In the genomic region with DNA sequence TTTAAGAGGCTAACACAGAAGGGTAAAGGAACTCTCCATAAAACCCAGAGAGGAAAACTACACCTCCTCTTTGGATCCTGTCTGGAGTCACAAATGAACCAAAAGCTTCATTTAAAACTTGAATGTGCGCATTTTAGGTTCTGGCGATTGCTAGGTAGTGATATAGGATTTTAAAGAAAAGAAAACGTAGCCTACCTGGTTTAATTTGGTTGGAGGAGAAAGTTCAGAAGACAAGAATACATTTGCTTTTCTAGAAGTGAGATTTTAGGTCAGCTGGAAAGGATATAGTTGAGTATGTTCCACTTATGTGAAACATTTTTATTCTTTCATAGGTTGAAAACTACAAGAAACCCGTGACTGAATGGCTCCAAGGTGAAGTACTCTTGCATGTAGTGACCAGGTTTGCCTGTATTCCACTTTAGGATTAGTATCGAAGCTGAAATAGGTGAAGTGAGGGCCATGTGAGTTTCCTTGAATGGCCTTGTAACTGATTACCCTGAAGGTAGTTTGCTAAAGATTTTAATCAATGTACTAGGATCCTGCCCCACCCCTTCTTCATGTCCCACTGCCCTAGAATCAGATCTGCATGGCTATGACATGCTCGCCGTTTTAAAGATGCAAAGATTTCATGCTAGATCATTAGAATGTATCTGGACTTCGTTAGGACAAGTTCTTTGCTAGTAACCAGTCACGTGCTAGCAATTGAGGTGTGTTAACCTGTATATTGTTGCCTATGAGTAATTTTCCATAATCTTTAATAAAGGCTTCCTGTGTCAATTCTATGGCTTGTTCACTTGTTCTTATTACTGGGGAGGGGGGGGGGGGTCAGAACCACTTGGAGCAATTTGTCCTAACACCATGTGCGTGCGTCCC, we compare ENCODE assay signal across 8 mouse cellular contexts. TPM values are rescaled to one million over a fixed set of nuclear protein-coding genes. Genes with fewer than 3 reads are reported as not detected.
DNase-seq lines count a peak whose midpoint lies in the region; ATAC-seq and TF ChIP-seq lines count a peak whose summit lies in the region.

No protein-coding gene starts in this region.

- H3K4me1 ChIP-seq in heart, embryonic 10.5 days, result peaks cover 9% of the 10 kb centered on the region; the same call in 1 of the 2 replicates
- H3K4me1 ChIP-seq in forebrain, embryonic 13.5 days, result peaks cover 15% of the 10 kb centered on the region
- H3K4me1 ChIP-seq in liver, embryonic 15.5 days (replicated peaks), result peaks cover 25% of the 10 kb centered on the region

- no peaks in the 10 kb centered on the region for H3K27me3 ChIP-seq in heart, embryonic 10.5 days (ENCODE audit: insufficient read depth, poor library complexity, severe bottlenecking)
- no peaks in the 10 kb centered on the region for H3K27me3 ChIP-seq in C2C12 (ENCODE audit: control insufficient read depth, insufficient read depth, insufficient read length)
- no peaks in the 10 kb centered on the region for H3K27me3 ChIP-seq in forebrain, embryonic 13.5 days
- no peaks in the 10 kb centered on the region for H3K27me3 ChIP-seq in liver, embryonic 15.5 days

- peak overlapping the region; percentile 95 for H3K9ac ChIP-seq in forebrain, embryonic 13.5 days
- H3K9ac ChIP-seq in liver, embryonic 15.5 days, result peak overlapping the region; percentile 87

- DNase-seq in heart, embryonic 10.5 days (ENCODE audit: low spot score), result no peak
- DNase-seq in heart, postnatal 36 days, result no peak
- no peak for DNase-seq in thymus, adult 18-20 months
- DNase-seq in Muller cell, postnatal 12 days (ENCODE audit: inconsistent ontology term), result no peak
- DNase-seq in right cerebral cortex, postnatal 25 days, result no peak

- peaks cover 19% of the 10 kb centered on the region for H3K79me3 ChIP-seq in C2C12 (ENCODE audit: low read depth)

- H3K79me2 ChIP-seq in C2C12 (ENCODE audit: control insufficient read depth, insufficient read depth), result peaks cover 32% of the 10 kb centered on the region

- peaks cover 43% of the 10 kb centered on the region for H3K36me3 ChIP-seq in heart, embryonic 10.5 days
- peaks cover 44% of the 10 kb centered on the region for H3K36me3 ChIP-seq in C2C12 (ENCODE audit: control insufficient read depth, insufficient read depth)
- peaks cover 32% of the 10 kb centered on the region for H3K36me3 ChIP-seq in forebrain, embryonic 13.5 days (ENCODE audit: poor library complexity, severe bottlenecking)
- peaks cover 7% of the 10 kb centered on the region for H3K36me3 ChIP-seq in liver, embryonic 15.5 days (replicated peaks)

- peak overlapping the region; percentile 84 for H3K4me2 ChIP-seq in forebrain, embryonic 13.5 days
- peak overlapping the region; percentile 95 for H3K4me2 ChIP-seq in liver, embryonic 15.5 days

- peak overlapping the region; percentile 87 for H3ac ChIP-seq in C2C12 (ENCODE audit: control insufficient read depth, insufficient read length, low read depth)

- H3K9me3 ChIP-seq in heart, embryonic 10.5 days, result no peaks in the 10 kb centered on the region
- H3K9me3 ChIP-seq in forebrain, embryonic 13.5 days (replicated peaks), result no peaks in the 10 kb centered on the region
- H3K9me3 ChIP-seq in liver, embryonic 15.5 days (replicated peaks), result no peaks in the 10 kb centered on the region

- WGBS in heart, embryonic 10.5 days, result 21% methylated on average over 11 of the region's 11 CpGs
- 28% methylated on average over 11 of the region's 11 CpGs for WGBS in forebrain, embryonic 13.5 days
- 12% methylated on average over 11 of the region's 11 CpGs for WGBS in liver, embryonic 15.5 days (ENCODE audit: insufficient replicate concordance)

- H3K4me3 ChIP-seq in heart, embryonic 10.5 days, result peak overlapping the region; percentile 95
- H3K4me3 ChIP-seq in C2C12 (ENCODE audit: insufficient read depth, poor library complexity, severe bottlenecking), result peak overlapping the region; percentile 78
- peak overlapping the region; percentile 90 for H3K4me3 ChIP-seq in forebrain, embryonic 13.5 days
- H3K4me3 ChIP-seq in liver, embryonic 15.5 days (replicated peaks), result peak overlapping the region; percentile 85

- intact Hi-C loops in heart, postnatal 36 days (cut with DNase I), result loop anchor here (1.0 to 10.0 kb wide), 3 partner anchors 103 to 239 kb away; no protein-coding TSS in a partner anchor

- TF ChIP-seq CTCF in C2C12 (IDR thresholded peaks at IDR 0.05; ENCODE audit: control insufficient read depth, insufficient read depth, insufficient read length), result no peak

- peak overlapping the region; percentile 99 for H3K27ac ChIP-seq in heart, embryonic 10.5 days
- peak overlapping the region; percentile 81; the same call in 1 of the 2 replicates for H3K27ac ChIP-seq in forebrain, embryonic 13.5 days
- H3K27ac ChIP-seq in liver, embryonic 15.5 days (replicated peaks), result peak overlapping the region; percentile 76

- no peak for ATAC-seq in forebrain, embryonic 13.5 days
- ATAC-seq in liver, embryonic 15.5 days (ENCODE audit: insufficient read depth), result no peak

TF ChIP-seq in C2C12, 6 proteins besides CTCF, POLR2A, EP300 and RAD21:
- TF ChIP-seq USF1 (IDR thresholded peaks at IDR 0.05; ENCODE audit: low read depth), result peak; percentile 9
- no peak for TF ChIP-seq MYOG (IDR thresholded peaks at IDR 0.05; ENCODE audit: control insufficient read depth, extremely low read depth, insufficient read length)

RNA-seq across cellular contexts. Expression of a gene that starts 25.6 kb away (rescaled TPM):
- 31.0 and 34.7 TPM in 2 replicates for polyA plus RNA-seq in heart, embryonic 10.5 days (2016; fragmentation: Nextera tagmentation; extraction: Ambion mirVana)
- total RNA-seq in heart, postnatal 36 days (2021), result 10 to 100 TPM; 35.1 TPM
- polyA plus RNA-seq in C2C12 (2012; fragmentation: generic; extraction: Trizol), result 6.7 TPM
- 24.8 and 25.9 TPM in 2 replicates for polyA plus RNA-seq in forebrain, embryonic 13.5 days (2015; fragmentation: Nextera tagmentation; extraction: Ambion mirVana)
- 19.6 and 20.9 TPM in 2 replicates for polyA plus RNA-seq in liver, embryonic 15.5 days (2015; fragmentation: Nextera tagmentation; extraction: Ambion mirVana)
